Mouse (Mus musculus) intestine, embryonic 14.5 days (tissue): ENCODE measurements around the gene Abcf2. TPM values are rescaled to one million over a fixed set of nuclear protein-coding genes. Genes with fewer than 3 reads are reported as not detected.
A peak's percentile ranks its signal among the peaks of the same experiment; 100 is the strongest.

Experiments
- ATAC-seq: fragments of 200-750 bp; cut with Nextera tagmentation; replicated peaks from 2 replicates; pipeline ENCODE4 v1.8.0; 2017; ENCODE audit warnings: low read depth, moderate number of reproducible peaks, moderate TSS enrichment, moderate library complexity; ENCODE audit not compliant: low FRiP score, low TSS enrichment
- DNase-seq: peaks from one replicate; pipeline ENCODE4 v3.0.0-alpha.2; 2018; ENCODE audit warnings: low spot score
- H3K27ac ChIP-seq: fragments of 300-500 bp; sonication (generic); 2 replicates; pipeline ENCODE4 v1.5.1; 2014; ENCODE audit warnings: low read depth, mild to moderate bottlenecking, control low read depth
- H3K27me3 ChIP-seq: fragments of 300-500 bp; sonication (generic); replicated peaks from 2 replicates; pipeline ENCODE4 v1.6.1; 2014; ENCODE audit warnings: low read length, control low read depth; ENCODE audit not compliant: control insufficient read depth, insufficient read depth
- H3K36me3 ChIP-seq: fragments of 300-500 bp; sonication (generic); 2 replicates; pipeline ENCODE4 v1.6.1; 2014; ENCODE audit warnings: low read length, control low read depth; ENCODE audit not compliant: control insufficient read depth, insufficient read depth
- H3K4me1 ChIP-seq: fragments of 300-500 bp; sonication (generic); replicated peaks from 2 replicates; pipeline ENCODE4 v1.6.1; 2014; ENCODE audit warnings: low read length, control low read depth, mixed read lengths; ENCODE audit not compliant: control insufficient read depth, insufficient read depth
- H3K4me2 ChIP-seq: fragments of 300-500 bp; sonication (generic); 2 replicates; pipeline ENCODE4 v1.6.1; 2014; ENCODE audit warnings: low read length
- H3K4me3 ChIP-seq: fragments of 300-500 bp; sonication (generic); 2 replicates; pipeline ENCODE4 v1.5.1; 2014; ENCODE audit warnings: low read depth, low read length, control low read depth, mixed read lengths
- H3K9ac ChIP-seq: fragments of 300-500 bp; sonication (generic); 2 replicates; pipeline ENCODE4 v1.6.1; 2014; ENCODE audit warnings: mild to moderate bottlenecking, low read length
- H3K9me3 ChIP-seq: fragments of 300-500 bp; sonication (generic); 2 replicates; pipeline ENCODE4 v1.6.1; 2016; ENCODE audit warnings: low read length, control low read depth; ENCODE audit not compliant: control insufficient read depth
- WGBS: fragments of 180-500 bp; shearing (Covaris S2); extraction: QIAGEN DNeasy Blood & Tissue Kit; methylation state at CpG from one replicate; pipeline ENCODE4 v1.1.7; 2014; 5-methylcytosine and 5-hydroxymethylcytosine counted together
- polyA plus RNA-seq: library from polyadenylated mRNA; unstranded; fragments of >200 nt; fragmentation: Nextera tagmentation; extraction: Ambion mirVana; gene quantifications from 2 replicates; pipeline ENCODE4 v1.2.1, GENCODE M21; 2014

Gene Abcf2
- polyA plus RNA-seq: 97.6 and 98.4 TPM in 2 replicates

- Histone ChIP-seq H3K27ac (peak within 1 kb of the TSS; percentile 75), H3K9ac (peak within 1 kb of the TSS; percentile 72), H3K27me3 (no peaks in the 10 kb centered on the region), H3K9me3 (no peaks in the 10 kb centered on the region), H3K4me1 (peaks cover 11% of the 10 kb centered on the region), H3K4me2 (peak within 1 kb of the TSS; percentile 76), H3K36me3 (peaks cover 30% of the 10 kb centered on the region), H3K4me3 (peak within 1 kb of the TSS; percentile 61)
- DNase-seq: peak; percentile 100
- WGBS: under 1% methylated on average over 48 of the region's 48 CpGs
- peak; percentile 98 for ATAC-seq
These were observed at the start of gene Abcf2 for GRCm38 (mm10) chr5:24577183-24577929. Abcf2 (minus strand) TSS chr5:24577467.

- 31% methylated on average over 4 of the region's 4 CpGs for WGBS
- no peak overlapping the region; the same call in 1 of the 2 replicates for H3K9ac ChIP-seq
- no peak overlapping the region for H3K27ac ChIP-seq
- DNase-seq: no peak
- 0 out of 2 replicates have a peak overlapping the region, but pooled peaks have one; percentile 55 for H3K4me2 ChIP-seq
- H3K27me3 ChIP-seq: peaks cover 16% of the 10 kb centered on the region
- H3K36me3 ChIP-seq: no peaks in the 10 kb centered on the region
- no peaks in the 10 kb centered on the region; the same call in 1 of the 2 replicates for H3K4me1 ChIP-seq
- no peak for ATAC-seq
- no peak overlapping the region for H3K4me3 ChIP-seq
- H3K9me3 ChIP-seq: no peaks in the 10 kb centered on the region
These were observed 47.5 kb upstream of the Abcf2 start for GRCm38 (mm10) chr5:24624822-24625120.

- Histone ChIP-seq H3K4me3 (peak within 1 kb of the TSS; percentile 43), H3K9ac (peak within 1 kb of the TSS; percentile 29), H3K4me2 (peak within 1 kb of the TSS; percentile 55), H3K9me3 (no peaks in the 10 kb centered on the region), H3K27me3 (peaks cover 16% of the 10 kb centered on the region), H3K36me3 (no peaks in the 10 kb centered on the region), H3K27ac (no peak within 1 kb of the TSS), H3K4me1 (no peaks in the 10 kb centered on the region; the same call in 1 of the 2 replicates)
- peak; percentile 72 for ATAC-seq
- peak; percentile 65 for DNase-seq
- WGBS: 2% methylated on average over 37 of the region's 37 CpGs
These were observed 46.9 kb upstream of the Abcf2 start, which contains the start of gene Smarcd3 for GRCm38 (mm10) chr5:24623986-24624821. Smarcd3 (minus strand) TSS chr5:24624411.

- Histone ChIP-seq H3K4me2 (peak overlapping the region; percentile 55), H3K27me3 (peaks cover 16% of the 10 kb centered on the region), H3K9me3 (no peaks in the 10 kb centered on the region), H3K27ac (no peak overlapping the region), H3K4me3 (0 out of 2 replicates have a peak overlapping the region, but pooled peaks have one; percentile 43), H3K4me1 (no peaks in the 10 kb centered on the region; the same call in 1 of the 2 replicates), H3K9ac (no peak overlapping the region; the same call in 1 of the 2 replicates), H3K36me3 (no peaks in the 10 kb centered on the region)
- WGBS: 44% methylated on average over 8 of the region's 8 CpGs
- DNase-seq (no peak), ATAC-seq (no peak)
These were observed 46.0 kb upstream of the Abcf2 start for GRCm38 (mm10) chr5:24623041-24623985.

GRCm38 (mm10) chr5:24622386-24623040 lies 45.2 kb upstream of the Abcf2 start:
- H3K27ac ChIP-seq: no peak overlapping the region
- H3K9me3 ChIP-seq: no peaks in the 10 kb centered on the region
- H3K4me3 ChIP-seq: no peak overlapping the region
- H3K36me3 ChIP-seq: no peaks in the 10 kb centered on the region
- WGBS: 76% methylated on average over 7 of the region's 7 CpGs
- no peak overlapping the region for H3K9ac ChIP-seq
- no peak for DNase-seq
- no peak for ATAC-seq
- H3K4me1 ChIP-seq: no peaks in the 10 kb centered on the region; the same call in 1 of the 2 replicates
- H3K27me3 ChIP-seq: peaks cover 16% of the 10 kb centered on the region
- H3K4me2 ChIP-seq: no peak overlapping the region

GRCm38 (mm10) chr5:24620626-24621025 lies 43.4 kb upstream of the Abcf2 start:
- Histone ChIP-seq H3K9me3 (no peaks in the 10 kb centered on the region), H3K4me2 (no peak overlapping the region), H3K27me3 (peaks cover 16% of the 10 kb centered on the region), H3K27ac (no peak overlapping the region), H3K4me3 (no peak overlapping the region), H3K9ac (no peak overlapping the region), H3K36me3 (no peaks in the 10 kb centered on the region), H3K4me1 (no peaks in the 10 kb centered on the region; the same call in 1 of the 2 replicates)
- no peak for ATAC-seq
- no peak for DNase-seq
- 72% methylated on average over 8 of the region's 8 CpGs for WGBS

- DNase-seq (no peak), ATAC-seq (no peak)
- Histone ChIP-seq H3K4me2 (no peak overlapping the region), H3K36me3 (no peaks in the 10 kb centered on the region), H3K9me3 (no peaks in the 10 kb centered on the region), H3K4me1 (no peaks in the 10 kb centered on the region; the same call in 1 of the 2 replicates), H3K27me3 (peaks cover 16% of the 10 kb centered on the region), H3K9ac (no peak overlapping the region), H3K27ac (no peak overlapping the region), H3K4me3 (no peak overlapping the region)
- WGBS: 61% methylated on average over 8 of the region's 8 CpGs
These were observed 42.8 kb upstream of the Abcf2 start for GRCm38 (mm10) chr5:24620116-24620515.
